Mouse (Mus musculus): ENCODE measurements around the gene Elmod3. TPM values are rescaled to one million over a fixed set of nuclear protein-coding genes. Genes with fewer than 3 reads are reported as not detected.

The Elmod3 gene
- polyA plus RNA-seq, 1 experiment from 2014 or later = 16.8 TPM

DNA sequence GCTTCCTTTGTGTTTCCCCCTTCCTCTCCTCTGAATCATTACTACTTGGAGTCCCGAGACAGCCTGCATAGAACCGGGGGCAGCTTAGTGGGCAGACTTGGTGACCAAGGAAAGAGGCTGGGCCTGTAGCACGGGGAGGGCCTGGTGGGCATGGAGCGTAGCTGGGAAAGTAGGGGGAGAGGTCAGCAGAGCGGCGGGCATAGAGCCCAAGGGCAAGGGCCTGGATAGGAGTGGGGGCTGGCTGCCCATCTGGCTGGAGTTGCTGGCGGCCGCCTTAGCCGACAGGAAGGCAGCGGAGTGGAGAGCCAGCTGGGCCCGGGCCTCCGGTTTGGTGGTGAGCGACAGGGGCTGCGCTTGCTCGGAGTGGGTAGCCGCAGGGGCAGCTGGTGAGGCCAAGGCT lies 29.1 kb upstream of the Elmod3 start:
- Histone ChIP-seq H3K36me3 (peaks cover 64% of the 10 kb centered on the region), H3K4me1 (peaks cover 5% of the 10 kb centered on the region), H3K9ac (peak overlapping the region; percentile 10; the same call in 1 of the 2 replicates), H3K27me3 (no peaks in the 10 kb centered on the region), H3K27ac (peak overlapping the region; percentile 70), H3K4me3 (replicated peaks) (no peak overlapping the region; the same call in 1 of the 2 replicates), H3K4me2 (no peak overlapping the region), H3K9me3 (replicated peaks) (no peaks in the 10 kb centered on the region)
- peak; percentile 82 for ATAC-seq (replicated peaks; ENCODE audit: low FRiP score)
- WGBS = 67% methylated on average over 16 of the region's 16 CpGs

DNA sequence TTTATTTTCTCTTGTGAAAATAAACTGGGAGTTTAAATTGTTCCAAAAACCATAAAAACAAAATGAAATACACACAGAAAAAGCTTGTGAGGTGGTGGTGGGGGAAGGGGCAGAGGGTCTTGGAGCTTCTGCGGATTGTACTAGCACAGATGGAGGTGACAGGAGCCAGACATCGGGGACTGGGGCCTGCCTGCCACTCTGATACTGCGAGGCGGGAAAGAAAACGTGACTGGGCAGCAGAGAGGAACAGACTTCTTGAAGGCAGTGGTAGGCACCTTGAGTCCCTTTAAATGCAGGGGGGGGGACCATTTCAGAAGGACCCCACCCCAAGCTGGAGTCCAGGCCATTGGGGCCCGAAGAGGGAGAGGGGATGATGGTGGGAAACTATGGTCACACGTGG lies 28.2 kb upstream of the Elmod3 start:
- 73% methylated on average over 7 of the region's 7 CpGs for WGBS

DNA sequence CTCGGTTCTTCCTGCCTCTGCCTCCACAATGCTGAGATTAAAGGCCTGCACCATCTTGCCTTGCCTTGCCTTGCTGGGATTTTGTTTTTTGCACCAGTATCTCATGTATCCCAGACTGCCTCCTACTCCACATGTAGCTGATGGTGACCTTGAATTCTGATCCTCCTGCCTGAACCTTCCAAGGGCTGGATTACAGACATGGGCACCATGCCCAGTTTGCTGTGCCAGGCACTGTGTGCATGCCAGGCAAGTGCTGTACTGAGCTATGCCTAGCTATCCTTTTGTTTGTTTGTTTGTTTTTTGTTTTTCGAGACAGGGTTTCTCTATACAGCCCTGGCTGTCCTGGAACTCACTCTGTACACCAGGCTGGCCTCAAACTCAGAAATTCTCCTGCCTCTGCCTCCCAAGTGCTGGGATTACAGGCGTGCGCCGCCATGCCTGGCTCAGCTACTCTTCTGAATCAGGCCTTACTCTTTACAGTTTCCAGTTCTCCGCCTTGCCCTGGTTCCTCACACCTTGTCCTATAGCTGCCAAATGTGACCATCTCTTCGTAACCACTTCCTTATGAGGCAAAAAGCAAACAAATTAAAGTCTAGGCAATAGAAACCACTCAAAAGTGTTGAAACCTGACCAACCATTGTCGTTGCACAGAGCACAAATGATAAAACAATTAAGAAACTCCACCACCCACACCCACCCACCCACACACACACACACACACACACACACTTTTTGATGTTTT lies 25.6 kb upstream of the Elmod3 start:
- no peaks in the 10 kb centered on the region for H3K27me3 ChIP-seq
- WGBS = 89% methylated on average over 8 of the region's 8 CpGs
- no peak overlapping the region for H3K9ac ChIP-seq
- H3K36me3 ChIP-seq = peaks cover 30% of the 10 kb centered on the region
- H3K4me2 ChIP-seq = no peak overlapping the region
- H3K9me3 ChIP-seq (replicated peaks) = no peaks in the 10 kb centered on the region
- ATAC-seq (replicated peaks; ENCODE audit: low FRiP score) = no peak
- H3K27ac ChIP-seq = no peak overlapping the region
- no peak overlapping the region for H3K4me3 ChIP-seq (replicated peaks)
- peaks cover 16% of the 10 kb centered on the region for H3K4me1 ChIP-seq

More for the DNA sequence above, 28.2 kb upstream of the Elmod3 start:
- Histone ChIP-seq H3K4me2 (no peak overlapping the region), H3K4me3 (replicated peaks) (no peak overlapping the region), H3K27me3 (no peaks in the 10 kb centered on the region), H3K9me3 (replicated peaks) (no peaks in the 10 kb centered on the region), H3K36me3 (peaks cover 55% of the 10 kb centered on the region), H3K4me1 (peaks cover 5% of the 10 kb centered on the region), H3K9ac (no peak overlapping the region), H3K27ac (peak overlapping the region; percentile 70)
- no peak for ATAC-seq (replicated peaks; ENCODE audit: low FRiP score)

DNA sequence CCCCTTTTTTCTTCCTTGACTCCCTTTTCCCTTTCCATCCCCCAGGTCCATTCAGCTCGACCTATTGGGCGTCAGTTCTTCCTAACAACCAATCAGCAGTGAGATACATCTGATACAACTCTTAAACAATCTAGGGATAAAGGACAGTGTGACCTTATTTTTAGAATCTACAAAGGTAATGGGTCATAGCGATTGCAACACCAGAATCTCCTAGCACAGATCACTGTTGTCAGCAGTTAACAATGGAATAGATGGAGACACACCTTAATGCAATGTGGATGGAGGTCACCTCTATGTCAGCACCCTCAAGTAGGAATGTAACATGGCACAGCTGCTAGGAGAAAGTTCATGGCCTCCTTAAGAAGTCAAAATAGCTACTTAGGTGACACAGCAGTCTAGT lies 24.7 kb upstream of the Elmod3 start:
- no peak for ATAC-seq (replicated peaks; ENCODE audit: low FRiP score)
- Histone ChIP-seq H3K36me3 (peaks cover 22% of the 10 kb centered on the region), H3K4me2 (no peak overlapping the region), H3K27me3 (no peaks in the 10 kb centered on the region), H3K27ac (no peak overlapping the region), H3K9me3 (replicated peaks) (no peaks in the 10 kb centered on the region), H3K9ac (no peak overlapping the region), H3K4me1 (peaks cover 16% of the 10 kb centered on the region), H3K4me3 (replicated peaks) (no peak overlapping the region)
- 33% methylated on average over 3 of the region's 3 CpGs for WGBS

DNA sequence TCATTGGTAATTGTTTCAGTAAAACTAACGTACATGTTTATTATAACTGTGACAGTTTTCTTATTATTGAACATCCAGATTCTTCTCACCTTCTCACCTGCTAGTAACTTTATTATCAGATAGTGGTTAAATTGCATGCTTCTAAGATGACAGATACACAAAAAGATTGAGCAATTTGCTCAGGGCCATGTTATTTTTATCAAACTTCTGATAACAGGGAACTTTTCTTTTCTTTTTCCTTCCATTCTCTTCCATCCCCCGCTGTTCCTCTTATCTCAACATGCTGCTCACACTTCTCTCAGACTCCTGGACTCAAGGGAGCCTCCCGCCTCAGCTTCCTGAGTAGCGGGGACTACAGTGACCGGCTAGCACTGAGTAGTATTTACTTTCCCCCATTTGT lies 22.7 kb upstream of the Elmod3 start:
- Histone ChIP-seq H3K27me3 (no peaks in the 10 kb centered on the region), H3K36me3 (peaks cover 3% of the 10 kb centered on the region), H3K4me2 (no peak overlapping the region), H3K4me3 (replicated peaks) (no peak overlapping the region), H3K9me3 (replicated peaks) (no peaks in the 10 kb centered on the region), H3K27ac (no peak overlapping the region), H3K9ac (no peak overlapping the region), H3K4me1 (peaks cover 21% of the 10 kb centered on the region)
- 82% methylated on average over 5 of the region's 5 CpGs for WGBS
- no peak for ATAC-seq (replicated peaks; ENCODE audit: low FRiP score)

DNA sequence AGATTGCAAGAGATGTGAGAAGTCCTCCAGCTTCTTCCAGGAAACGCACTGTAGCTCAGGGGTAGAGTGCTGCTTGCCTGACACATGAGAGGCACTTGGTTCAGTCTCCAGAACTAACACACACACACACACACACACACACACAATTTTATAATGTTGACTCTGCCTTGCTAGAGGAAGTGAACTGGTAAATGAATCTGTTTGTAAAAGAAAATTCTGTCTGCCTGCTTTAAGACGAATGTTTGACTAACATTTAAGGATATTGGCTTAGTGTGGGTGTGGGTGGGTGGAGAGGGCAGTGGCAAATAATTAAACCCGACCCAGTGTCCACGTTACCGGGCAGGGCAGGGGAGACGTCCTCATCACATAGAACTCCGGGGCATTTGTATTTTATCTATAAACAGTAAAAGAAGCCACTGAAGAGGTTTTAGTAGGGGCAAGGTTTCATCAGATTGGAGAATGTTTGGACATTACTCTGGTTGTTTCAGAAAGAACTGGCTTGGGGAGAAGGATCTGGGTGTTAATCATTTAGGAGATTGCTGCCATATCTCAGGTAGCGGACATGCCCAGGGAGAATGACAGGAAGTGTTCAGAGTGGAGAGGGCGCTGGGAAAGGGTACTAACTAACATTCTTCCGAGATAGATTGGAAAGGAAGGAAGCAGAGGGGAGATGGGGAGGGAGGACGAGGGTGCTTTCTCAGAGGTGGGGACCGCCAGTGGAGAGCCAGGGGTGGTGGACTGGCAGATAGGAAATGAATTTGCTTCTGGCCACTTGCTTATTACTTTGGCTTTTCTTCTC lies 21.7 kb upstream of the Elmod3 start:
- Histone ChIP-seq H3K4me3 (replicated peaks) (peak overlapping the region; percentile 22), H3K27me3 (no peaks in the 10 kb centered on the region), H3K36me3 (no peaks in the 10 kb centered on the region), H3K27ac (peak overlapping the region; percentile 74), H3K9ac (no peak overlapping the region; the same call in 1 of the 2 replicates), H3K4me1 (peaks cover 31% of the 10 kb centered on the region), H3K9me3 (replicated peaks) (no peaks in the 10 kb centered on the region), H3K4me2 (peak overlapping the region; percentile 48)
- WGBS = 23% methylated on average over 12 of the region's 12 CpGs
- no peak for ATAC-seq (replicated peaks; ENCODE audit: low FRiP score)

DNA sequence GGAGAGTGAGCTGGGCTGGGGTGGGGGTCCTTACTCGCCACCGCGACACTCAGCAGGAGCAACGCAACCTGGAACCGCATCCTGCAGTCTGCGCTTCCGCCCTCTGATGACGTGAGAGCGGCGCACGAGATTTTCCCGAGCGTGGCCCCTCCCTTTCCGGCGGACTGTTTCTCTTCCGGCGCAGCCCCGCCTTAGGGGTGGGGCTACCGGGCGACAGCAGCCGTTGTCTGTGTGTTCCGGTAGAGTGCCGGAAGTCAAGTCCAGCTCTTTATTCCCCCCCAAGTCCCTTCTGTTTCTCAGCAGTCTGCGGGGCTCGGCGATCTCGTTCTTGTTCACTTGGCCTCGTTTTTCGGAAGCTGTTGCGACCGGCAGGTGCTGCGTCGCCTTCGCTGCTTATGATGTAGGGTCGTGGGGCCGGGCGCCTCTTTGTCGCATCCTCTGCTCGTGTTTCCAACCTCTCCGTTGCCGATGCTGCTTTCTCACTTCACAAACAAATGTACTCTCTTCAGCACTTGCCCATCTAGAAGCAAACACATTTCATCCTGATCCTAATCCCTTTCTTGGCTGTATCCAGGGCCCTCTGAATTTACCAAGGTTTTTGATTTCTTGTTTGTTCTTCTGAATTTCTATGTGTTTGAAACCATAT lies 18.6 kb upstream of the Elmod3 start, which contains the start of gene Tgoln1:
TSS of gene Tgoln1 (minus strand) at position 358 of the 646 bp plus-strand sequence.
- Histone ChIP-seq H3K36me3 (peaks cover 20% of the 10 kb centered on the region), H3K9ac (peak within 1 kb of the TSS; percentile 56), H3K4me3 (replicated peaks) (peak within 1 kb of the TSS; percentile 94), H3K27ac (peak within 1 kb of the TSS; percentile 85), H3K9me3 (replicated peaks) (no peaks in the 10 kb centered on the region), H3K4me2 (peak within 1 kb of the TSS; percentile 92), H3K4me1 (peaks cover 48% of the 10 kb centered on the region), H3K27me3 (no peaks in the 10 kb centered on the region)
- under 1% methylated on average over 41 of the region's 41 CpGs for WGBS
- ATAC-seq (replicated peaks; ENCODE audit: low FRiP score) = peak; percentile 95

DNA sequence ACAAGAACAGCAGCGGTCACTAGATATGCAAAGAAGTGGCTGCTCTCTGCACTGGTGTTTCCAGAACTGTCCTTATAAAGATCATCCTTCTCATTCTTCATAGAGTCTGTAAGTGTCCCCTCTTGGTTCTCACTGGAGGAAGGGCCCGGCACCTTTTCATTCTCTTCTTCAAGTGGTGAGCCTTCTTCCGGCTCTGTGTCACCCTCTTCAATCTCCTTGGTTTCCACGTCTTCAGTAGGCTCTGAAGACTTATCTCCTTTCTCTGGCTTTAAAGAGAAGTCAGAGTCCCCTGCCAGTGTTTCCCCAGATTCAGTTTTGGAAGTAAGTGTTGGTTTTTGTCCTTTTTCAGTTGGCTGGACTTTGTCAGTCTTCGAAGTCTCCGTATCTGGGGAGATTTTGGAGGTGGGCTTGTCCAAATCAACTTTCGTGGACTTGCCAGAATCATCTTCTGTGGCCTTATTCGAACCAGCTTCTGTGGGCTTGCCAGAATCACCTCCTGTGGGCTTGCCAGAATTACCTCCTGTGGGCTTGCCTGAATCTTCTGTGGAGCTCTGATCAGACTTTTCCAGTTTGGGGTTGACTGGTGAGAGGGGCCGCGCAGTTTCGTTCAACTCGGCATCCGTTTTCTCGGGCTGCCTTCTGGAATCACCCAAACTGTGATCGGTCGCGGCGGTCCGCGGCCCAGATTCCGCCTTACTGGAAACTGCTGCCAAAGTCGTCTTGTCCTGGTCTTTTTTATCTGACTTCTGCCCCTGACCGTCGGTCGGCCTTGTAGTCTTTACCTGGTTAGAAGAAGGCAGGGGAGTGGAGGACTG lies 17.6 kb upstream of the Elmod3 start:
- peak overlapping the region; percentile 56 for H3K9ac ChIP-seq
- no peak overlapping the region for H3K27ac ChIP-seq
- peak overlapping the region; percentile 94 for H3K4me3 ChIP-seq (replicated peaks)
- peaks cover 30% of the 10 kb centered on the region for H3K36me3 ChIP-seq
- peaks cover 48% of the 10 kb centered on the region for H3K4me1 ChIP-seq
- no peaks in the 10 kb centered on the region for H3K9me3 ChIP-seq (replicated peaks)
- no peaks in the 10 kb centered on the region for H3K27me3 ChIP-seq
- peak overlapping the region; percentile 92 for H3K4me2 ChIP-seq
- WGBS = 23% methylated on average over 25 of the region's 25 CpGs
- no peak for ATAC-seq (replicated peaks; ENCODE audit: low FRiP score)

DNA sequence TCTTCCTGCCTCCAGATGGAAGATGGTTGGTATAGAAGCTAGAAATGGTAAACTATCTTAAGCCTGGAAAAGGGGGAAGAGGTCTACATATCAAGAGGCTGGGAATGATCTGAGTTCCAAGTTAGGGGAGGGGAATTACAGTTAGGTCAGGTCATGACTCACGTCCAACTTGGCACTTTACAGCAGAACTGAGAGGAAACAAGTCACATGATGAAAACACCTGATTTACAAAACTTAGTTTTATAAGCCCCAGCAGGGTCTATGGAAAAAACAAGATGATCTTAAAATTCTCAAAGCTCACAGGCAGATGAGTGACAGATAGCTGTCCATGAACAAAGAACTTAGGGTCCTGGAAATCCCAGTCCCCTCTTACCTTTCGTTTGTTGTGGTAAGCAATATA lies 16.9 kb upstream of the Elmod3 start:
- WGBS = 54% methylated on average over 2 of the region's 2 CpGs
- 0 out of 2 replicates have a peak overlapping the region, but pooled peaks have one; percentile 14 for H3K9ac ChIP-seq

DNA sequence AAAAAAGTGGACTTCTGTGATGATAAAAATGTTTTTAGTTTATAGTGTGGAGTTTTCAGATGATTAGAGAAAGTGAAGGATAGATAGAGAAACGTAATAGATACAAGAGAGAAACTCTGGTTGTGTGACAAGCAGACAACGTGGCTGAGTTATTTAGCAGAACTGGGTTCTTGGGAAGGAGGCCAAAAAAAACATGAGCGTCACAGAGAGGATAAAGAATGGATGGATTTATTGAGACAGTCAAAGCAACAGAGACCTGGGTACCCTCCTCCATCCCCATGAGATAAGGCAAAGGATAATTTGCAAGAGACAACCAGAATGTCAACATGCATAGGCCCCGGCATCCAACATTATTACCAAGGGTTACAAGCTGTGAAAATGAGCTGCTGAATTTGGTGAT lies 12.0 kb upstream of the Elmod3 start:
- no peak overlapping the region for H3K27ac ChIP-seq
- H3K4me1 ChIP-seq = peaks cover 20% of the 10 kb centered on the region
- no peaks in the 10 kb centered on the region for H3K27me3 ChIP-seq
- H3K9ac ChIP-seq = no peak overlapping the region
- H3K4me2 ChIP-seq = no peak overlapping the region
- no peak overlapping the region for H3K4me3 ChIP-seq (replicated peaks)
- H3K9me3 ChIP-seq (replicated peaks) = no peaks in the 10 kb centered on the region
- no peak for ATAC-seq (replicated peaks; ENCODE audit: low FRiP score)
- H3K36me3 ChIP-seq = peaks cover 80% of the 10 kb centered on the region
- 28% methylated on average over 4 of the region's 4 CpGs for WGBS

More for the DNA sequence above, 16.9 kb upstream of the Elmod3 start:
- Histone ChIP-seq H3K4me3 (replicated peaks) (peak overlapping the region; percentile 94), H3K4me2 (peak overlapping the region; percentile 92), H3K36me3 (peaks cover 36% of the 10 kb centered on the region), H3K27ac (no peak overlapping the region), H3K4me1 (peaks cover 46% of the 10 kb centered on the region), H3K27me3 (no peaks in the 10 kb centered on the region), H3K9me3 (replicated peaks) (no peaks in the 10 kb centered on the region)
- ATAC-seq (replicated peaks; ENCODE audit: low FRiP score) = no peak

DNA sequence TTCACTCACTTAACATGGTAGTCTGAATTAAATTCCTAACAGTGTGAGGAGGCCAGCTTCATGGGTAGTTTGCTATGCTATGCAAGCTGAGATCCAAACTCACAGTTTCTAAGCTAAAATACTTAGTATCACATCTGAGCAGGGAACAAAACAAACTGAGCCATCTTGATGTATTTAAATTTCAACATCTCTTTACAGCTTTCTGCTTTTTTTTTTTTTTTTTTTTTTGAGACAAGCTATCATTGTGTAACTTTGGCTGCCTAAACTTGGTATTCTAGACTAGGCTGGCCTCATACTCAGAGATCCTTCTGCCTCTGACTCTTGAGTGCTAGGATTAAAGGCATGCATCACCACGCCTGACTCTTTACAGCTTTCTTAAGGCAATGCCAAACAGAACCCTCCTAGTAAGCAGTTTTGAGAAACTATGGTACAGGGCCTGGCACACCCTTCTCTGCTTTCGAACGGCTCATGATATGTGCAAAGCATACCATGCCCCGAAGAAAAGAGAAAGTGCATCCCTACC lies 10.5 kb upstream of the Elmod3 start:
- H3K36me3 ChIP-seq = peaks cover 91% of the 10 kb centered on the region

More for the DNA sequence above, 10.5 kb upstream of the Elmod3 start:
- Histone ChIP-seq H3K27me3 (no peaks in the 10 kb centered on the region), H3K4me2 (no peak overlapping the region), H3K4me1 (peaks cover 5% of the 10 kb centered on the region), H3K9me3 (replicated peaks) (no peaks in the 10 kb centered on the region), H3K4me3 (replicated peaks) (no peak overlapping the region), H3K27ac (no peak overlapping the region), H3K9ac (no peak overlapping the region)
- 88% methylated on average over 4 of the region's 4 CpGs for WGBS
- no peak for ATAC-seq (replicated peaks; ENCODE audit: low FRiP score)

Data from kidney, embryonic 15.5 days (tissue).